Mouse (Mus musculus): ENCODE data around the gene Sox1. TPM values are rescaled to one million over a fixed set of nuclear protein-coding genes. Genes with fewer than 3 reads are reported as not detected.

Sox1 gene
- polyA plus RNA-seq, 1 experiment from 2014 or later: not detected

DNA sequence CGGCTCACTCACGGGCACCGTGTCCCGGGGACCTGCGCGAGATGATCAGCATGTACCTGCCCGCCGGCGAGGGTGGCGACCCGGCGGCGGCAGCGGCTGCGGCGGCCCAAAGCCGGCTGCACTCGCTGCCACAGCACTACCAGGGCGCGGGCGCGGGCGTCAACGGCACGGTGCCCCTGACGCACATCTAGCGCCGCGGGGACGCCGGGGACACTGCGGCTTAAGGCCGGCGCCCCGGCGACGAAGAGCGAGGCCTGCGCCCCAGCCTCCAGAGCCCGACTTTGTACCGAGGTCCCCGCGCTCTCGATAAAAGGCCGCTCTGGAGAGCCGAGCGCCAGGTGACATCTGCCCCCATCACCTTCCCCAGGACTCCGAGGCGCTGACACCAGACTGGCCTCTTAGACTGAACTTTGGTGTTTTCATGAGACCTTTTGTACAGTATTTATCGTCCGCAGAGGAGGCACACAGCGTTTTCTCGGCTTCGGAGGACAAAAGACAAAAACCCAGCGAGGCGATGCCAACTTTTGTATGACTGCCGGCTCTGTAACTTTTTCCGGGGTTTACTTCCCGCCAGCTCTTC is 2.3 kb downstream of the Sox1 start:
- DNase-seq (ENCODE audit: low spot score) (no peak), ATAC-seq (ENCODE audit: low FRiP score, low TSS enrichment) (no peak)
- H3K9ac ChIP-seq (ENCODE audit: low read length): no peak overlapping the region
- H3K27ac ChIP-seq (replicated peaks): no peak overlapping the region
- TF ChIP-seq EP300 (optimal IDR thresholded peaks at IDR 0.05) (no peak), CTCF (IDR thresholded peaks at IDR 0.05; ENCODE audit: low read depth) (no peak)
- no peaks in the 10 kb centered on the region for H3K9me3 ChIP-seq (ENCODE audit: control insufficient read depth, low read length)
- under 1% methylated on average over 49 of the region's 59 CpGs for WGBS
- no peaks in the 10 kb centered on the region for H3K36me3 ChIP-seq (ENCODE audit: control insufficient read depth, insufficient read depth, low read length)
- H3K4me3 ChIP-seq (ENCODE audit: low read depth, low read length): 0 out of 2 replicates have a peak overlapping the region, but pooled peaks have one; percentile 26
- H3K4me2 ChIP-seq (replicated peaks; ENCODE audit: low read depth): no peak overlapping the region
- H3K4me1 ChIP-seq (replicated peaks; ENCODE audit: control insufficient read depth, insufficient read depth): no peaks in the 10 kb centered on the region
- H3K27me3 ChIP-seq (ENCODE audit: control insufficient read depth, insufficient read depth, low read length): peaks cover 54% of the 10 kb centered on the region

DNA sequence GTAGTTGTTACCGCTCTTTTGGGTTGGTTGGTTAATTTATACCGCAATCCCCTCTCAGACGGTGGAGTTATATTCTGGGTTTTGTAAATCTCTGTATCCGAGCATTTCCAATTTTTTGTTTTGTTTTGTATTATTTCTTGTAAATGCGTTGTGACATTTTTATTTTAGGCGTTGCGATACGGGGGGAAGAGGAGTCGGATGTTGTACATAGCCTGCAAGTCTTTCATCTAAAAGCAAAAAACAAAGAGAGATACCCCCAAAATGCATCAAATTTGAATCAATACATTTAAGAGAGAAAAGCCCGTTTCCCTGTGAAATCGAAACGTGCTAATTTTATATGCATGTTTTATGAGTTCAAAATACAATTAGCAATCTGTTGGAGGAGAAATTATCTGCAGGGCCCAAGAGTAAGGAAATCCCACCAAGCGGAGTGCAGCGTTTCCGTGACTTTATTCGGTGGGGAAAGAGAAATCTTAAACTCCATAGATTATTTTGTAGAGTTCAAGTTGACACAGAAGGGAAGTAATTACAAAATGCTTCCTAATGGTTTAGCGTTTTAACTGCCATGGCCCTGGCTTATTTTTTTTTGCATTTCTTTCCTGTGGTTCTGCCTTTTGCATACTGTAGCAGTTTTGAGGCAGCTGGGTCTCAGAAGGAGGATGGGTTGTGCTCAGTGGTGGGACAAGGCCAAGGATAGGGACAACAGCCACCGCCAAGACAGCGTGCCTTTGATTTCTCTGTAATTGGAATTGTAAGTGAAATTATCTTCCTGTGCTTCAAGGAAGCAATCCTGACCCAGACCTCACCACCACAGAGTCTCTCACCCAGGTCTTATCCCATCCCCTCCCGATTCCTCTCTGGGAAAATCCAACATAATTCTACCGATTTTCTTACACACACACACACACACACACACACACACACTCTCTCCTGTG is 3.2 kb downstream of the Sox1 start:
- Histone ChIP-seq H3K36me3 (ENCODE audit: control insufficient read depth, insufficient read depth, low read length) (no peaks in the 10 kb centered on the region), H3K4me2 (replicated peaks; ENCODE audit: low read depth) (no peak overlapping the region), H3K27ac (replicated peaks) (no peak overlapping the region), H3K9me3 (ENCODE audit: control insufficient read depth, low read length) (no peaks in the 10 kb centered on the region), H3K4me1 (replicated peaks; ENCODE audit: control insufficient read depth, insufficient read depth) (no peaks in the 10 kb centered on the region), H3K27me3 (ENCODE audit: control insufficient read depth, insufficient read depth, low read length) (peaks cover 48% of the 10 kb centered on the region), H3K4me3 (ENCODE audit: low read depth, low read length) (no peak overlapping the region), H3K9ac (ENCODE audit: low read length) (no peak overlapping the region)
- no peak for ATAC-seq (ENCODE audit: low FRiP score, low TSS enrichment)
- DNase-seq (ENCODE audit: low spot score): no peak
- TF ChIP-seq CTCF (IDR thresholded peaks at IDR 0.05; ENCODE audit: low read depth) (no peak), EP300 (optimal IDR thresholded peaks at IDR 0.05) (no peak)
- 5% methylated on average over 21 of the region's 21 CpGs for WGBS

- ATAC-seq (ENCODE audit: low FRiP score, low TSS enrichment) (no peak), DNase-seq (ENCODE audit: low spot score) (no peak)
- Histone ChIP-seq H3K9ac (ENCODE audit: low read length) (no peak overlapping the region), H3K4me1 (replicated peaks; ENCODE audit: control insufficient read depth, insufficient read depth) (no peaks in the 10 kb centered on the region), H3K36me3 (ENCODE audit: control insufficient read depth, insufficient read depth, low read length) (no peaks in the 10 kb centered on the region), H3K4me2 (replicated peaks; ENCODE audit: low read depth) (no peak overlapping the region), H3K27me3 (ENCODE audit: control insufficient read depth, insufficient read depth, low read length) (peaks cover 44% of the 10 kb centered on the region), H3K27ac (replicated peaks) (no peak overlapping the region), H3K4me3 (ENCODE audit: low read depth, low read length) (no peak overlapping the region), H3K9me3 (ENCODE audit: control insufficient read depth, low read length) (no peaks in the 10 kb centered on the region)
- no peak for TF ChIP-seq EP300 (optimal IDR thresholded peaks at IDR 0.05)
- no peak for TF ChIP-seq CTCF (IDR thresholded peaks at IDR 0.05; ENCODE audit: low read depth)
- WGBS: 2% methylated on average over 5 of the region's 5 CpGs
Observed at GRCm38 (mm10) chr8:12399421-12400205, 4.5 kb downstream of the Sox1 start.

GRCm38 (mm10) chr8:12400611-12401390 is 5.7 kb downstream of the Sox1 start:
- H3K27me3 ChIP-seq (ENCODE audit: control insufficient read depth, insufficient read depth, low read length): peaks cover 36% of the 10 kb centered on the region
- TF ChIP-seq CTCF (IDR thresholded peaks at IDR 0.05; ENCODE audit: low read depth) (no peak), EP300 (optimal IDR thresholded peaks at IDR 0.05) (no peak)
- H3K4me2 ChIP-seq (replicated peaks; ENCODE audit: low read depth): no peak overlapping the region
- no peaks in the 10 kb centered on the region for H3K36me3 ChIP-seq (ENCODE audit: control insufficient read depth, insufficient read depth, low read length)
- H3K27ac ChIP-seq (replicated peaks): no peak overlapping the region
- ATAC-seq (ENCODE audit: low FRiP score, low TSS enrichment) (no peak), DNase-seq (ENCODE audit: low spot score) (no peak)
- under 1% methylated on average over 38 of the region's 44 CpGs for WGBS
- no peak overlapping the region; the same call in 1 of the 2 replicates for H3K4me3 ChIP-seq (ENCODE audit: low read depth, low read length)
- no peak overlapping the region for H3K9ac ChIP-seq (ENCODE audit: low read length)
- H3K4me1 ChIP-seq (replicated peaks; ENCODE audit: control insufficient read depth, insufficient read depth): no peaks in the 10 kb centered on the region
- no peaks in the 10 kb centered on the region for H3K9me3 ChIP-seq (ENCODE audit: control insufficient read depth, low read length)

Data from stomach, postnatal 0 days (tissue).